Mouse (Mus musculus) hindbrain, embryonic 16.5 days (tissue): ENCODE measurements at regions not wholly inside any gene's neighbourhood (a gene's known extent, or its start where the extent isn't known, plus 50 kb on each side); places are given as distances from the start of the nearest gene placed in this dataset.

Source experiments
- ATAC-seq: fragments of 200-750 bp; cut with Nextera tagmentation; 2 replicates; pipeline ENCODE4 v1.8.0; 2017; ENCODE audit warnings: moderate TSS enrichment, moderate library complexity
- H3K27ac ChIP-seq: fragments of 300-500 bp; sonication (generic); 2 replicates; pipeline ENCODE4 v1.5.1; 2014; ENCODE audit warnings: low read depth, mild to moderate bottlenecking, control low read depth, low read length, moderate library complexity
- H3K27me3 ChIP-seq: fragments of 300-500 bp; sonication (generic); replicated peaks from 2 replicates; pipeline ENCODE4 v1.6.1; 2014; ENCODE audit warnings: low read length; ENCODE audit not compliant: control insufficient read depth, insufficient read depth
- H3K36me3 ChIP-seq: fragments of 300-500 bp; sonication (generic); 2 replicates; pipeline ENCODE4 v1.6.1; 2014; ENCODE audit warnings: mild to moderate bottlenecking, low read length, moderate library complexity, mixed read lengths; ENCODE audit not compliant: control insufficient read depth, insufficient read depth
- H3K4me1 ChIP-seq: fragments of 300-500 bp; sonication (generic); 2 replicates; pipeline ENCODE4 v1.6.1; 2014; ENCODE audit warnings: low read depth, low read length; ENCODE audit not compliant: control insufficient read depth, insufficient read depth
- H3K4me2 ChIP-seq: fragments of 300-500 bp; sonication (generic); 2 replicates; pipeline ENCODE4 v1.6.1; 2014; ENCODE audit warnings: mild to moderate bottlenecking, low read length, control low read depth, moderate library complexity
- H3K4me3 ChIP-seq: fragments of 300-500 bp; sonication (generic); 2 replicates; pipeline ENCODE4 v1.5.1; 2014; ENCODE audit warnings: mild to moderate bottlenecking, low read length, control low read depth, moderate library complexity
- H3K9ac ChIP-seq: fragments of 300-500 bp; sonication (generic); 2 replicates; pipeline ENCODE4 v1.6.1; 2014; ENCODE audit warnings: low read depth, mild to moderate bottlenecking, control low read depth, low read length, moderate library complexity
- H3K9me3 ChIP-seq: fragments of 300-500 bp; sonication (generic); 2 replicates; pipeline ENCODE4 v1.6.1; 2014; ENCODE audit warnings: mild to moderate bottlenecking, low read length, moderate library complexity; ENCODE audit not compliant: control insufficient read depth
- WGBS: fragments of 180-500 bp; shearing (Covaris S2); extraction: QIAGEN DNeasy Blood & Tissue Kit; methylation state at CpG from one replicate; pipeline ENCODE4 v1.1.7; 2014; 5-methylcytosine and 5-hydroxymethylcytosine counted together

DNA sequence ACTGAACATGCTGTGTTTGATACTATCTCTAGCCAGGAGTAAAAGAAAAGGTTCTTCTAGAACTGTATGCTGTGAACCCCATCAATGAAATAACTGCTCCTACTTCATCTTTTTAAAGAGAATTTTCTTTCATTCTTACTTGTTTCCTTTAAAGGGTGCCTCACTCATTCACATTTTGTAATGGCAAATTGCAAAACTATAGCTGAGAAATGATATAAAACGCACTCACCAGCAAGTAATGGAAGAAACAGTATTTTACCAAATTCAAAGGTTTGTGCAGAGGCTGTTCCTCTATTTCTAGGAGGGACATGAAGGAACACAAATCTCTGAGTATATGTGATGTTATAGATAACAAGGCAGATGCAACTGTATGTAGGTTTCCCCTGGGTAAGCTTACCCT, 183.4 kb downstream of the Gm11146 start:
- H3K9me3 ChIP-seq = no peaks in the 10 kb centered on the region
- WGBS = 15% methylated on average over 1 of the region's 1 CpGs
- peak overlapping the region; percentile 61 for H3K4me2 ChIP-seq
- H3K27ac ChIP-seq = peak overlapping the region; percentile 82
- no peaks in the 10 kb centered on the region for H3K36me3 ChIP-seq
- H3K27me3 ChIP-seq = no peaks in the 10 kb centered on the region
- H3K4me1 ChIP-seq = no peaks in the 10 kb centered on the region
- H3K9ac ChIP-seq = peak overlapping the region; percentile 59
- no peak for ATAC-seq
- H3K4me3 ChIP-seq = peak overlapping the region; percentile 47

- no peaks in the 10 kb centered on the region for H3K36me3 ChIP-seq
- peak overlapping the region; percentile 51 for H3K4me2 ChIP-seq
- H3K27ac ChIP-seq = peak overlapping the region; percentile 79
- peak overlapping the region; percentile 56 for H3K9ac ChIP-seq
- no peaks in the 10 kb centered on the region for H3K4me1 ChIP-seq
- no peaks in the 10 kb centered on the region for H3K9me3 ChIP-seq
- peak overlapping the region; percentile 47 for H3K4me3 ChIP-seq
- peak; percentile 58 for ATAC-seq
- H3K27me3 ChIP-seq = no peaks in the 10 kb centered on the region
- 0% methylated on average over 3 of the region's 3 CpGs for WGBS
Measured at GRCm38 (mm10) chr16:77417791-77418190, 184.1 kb downstream of the Gm11146 start.

- Histone ChIP-seq H3K9me3 (no peaks in the 10 kb centered on the region), H3K27me3 (no peaks in the 10 kb centered on the region), H3K4me3 (no peak overlapping the region), H3K4me1 (no peaks in the 10 kb centered on the region), H3K36me3 (no peaks in the 10 kb centered on the region), H3K4me2 (no peak overlapping the region), H3K9ac (no peak overlapping the region), H3K27ac (no peak overlapping the region; the same call in 1 of the 2 replicates)
- ATAC-seq = no peak
- WGBS = 17% methylated on average over 1 of the region's 1 CpGs
Measured at GRCm38 (mm10) chr16:77414562-77414961, 187.3 kb downstream of the Gm11146 start.

DNA sequence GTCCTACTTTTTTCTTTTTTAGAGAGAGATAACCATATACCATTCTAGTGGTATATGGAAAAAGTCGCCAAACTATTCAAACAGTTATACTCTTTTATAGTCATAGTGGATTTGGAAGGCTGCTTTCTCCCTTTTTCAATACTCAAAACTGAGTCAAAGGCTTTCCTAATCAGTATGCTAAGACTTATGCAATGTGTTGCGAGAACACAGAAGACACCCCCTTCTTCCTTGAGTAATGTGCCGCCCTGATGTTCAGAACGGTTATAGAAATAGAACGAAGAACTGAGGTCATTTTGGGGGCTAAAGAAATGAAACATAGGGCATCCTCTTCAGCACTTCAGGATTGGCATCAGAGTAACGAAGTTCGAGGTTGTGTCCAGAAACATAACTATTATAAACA, 192.7 kb downstream of the Gm11146 start:
- Histone ChIP-seq H3K4me1 (peaks cover 9% of the 10 kb centered on the region), H3K27ac (no peak overlapping the region), H3K27me3 (no peaks in the 10 kb centered on the region), H3K9ac (no peak overlapping the region), H3K4me3 (no peak overlapping the region), H3K9me3 (no peaks in the 10 kb centered on the region), H3K4me2 (no peak overlapping the region), H3K36me3 (no peaks in the 10 kb centered on the region)
- ATAC-seq = no peak
- WGBS = 67% methylated on average over 7 of the region's 7 CpGs

DNA sequence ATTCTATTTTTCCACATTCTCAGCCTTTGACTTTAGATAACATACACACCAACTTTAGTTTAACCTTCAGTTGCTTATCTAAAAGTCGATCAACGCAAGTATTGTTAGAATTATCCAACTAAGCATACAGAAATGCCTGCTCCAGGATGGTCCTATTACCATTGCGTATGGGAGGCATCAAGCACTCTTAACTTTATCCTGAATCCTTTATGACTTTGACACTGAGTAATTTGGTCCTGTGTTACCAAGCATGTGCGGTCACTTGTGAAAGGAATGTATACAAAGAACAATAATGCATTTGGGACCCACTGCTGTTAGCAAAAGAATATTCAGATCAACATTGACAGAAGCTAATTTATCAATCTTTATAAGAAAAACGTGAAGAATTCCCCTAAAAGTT, 194.9 kb downstream of the Gm11146 start:
- WGBS = 28% methylated on average over 5 of the region's 5 CpGs
- ATAC-seq = no peak
- Histone ChIP-seq H3K27ac (no peak overlapping the region), H3K9me3 (no peaks in the 10 kb centered on the region), H3K4me1 (peaks cover 18% of the 10 kb centered on the region), H3K4me2 (no peak overlapping the region), H3K9ac (no peak overlapping the region), H3K36me3 (no peaks in the 10 kb centered on the region), H3K27me3 (no peaks in the 10 kb centered on the region), H3K4me3 (no peak overlapping the region)

GRCm38 (mm10) chr16:77405859-77406258, 196.0 kb downstream of the Gm11146 start:
- WGBS = 9% methylated on average over 6 of the region's 6 CpGs
- Histone ChIP-seq H3K4me3 (no peak overlapping the region), H3K27me3 (no peaks in the 10 kb centered on the region), H3K4me1 (peaks cover 25% of the 10 kb centered on the region), H3K9ac (no peak overlapping the region), H3K27ac (peak overlapping the region; percentile 29; the same call in 1 of the 2 replicates), H3K9me3 (no peaks in the 10 kb centered on the region), H3K36me3 (no peaks in the 10 kb centered on the region), H3K4me2 (peak overlapping the region; percentile 31)
- peak; percentile 55 for ATAC-seq

DNA sequence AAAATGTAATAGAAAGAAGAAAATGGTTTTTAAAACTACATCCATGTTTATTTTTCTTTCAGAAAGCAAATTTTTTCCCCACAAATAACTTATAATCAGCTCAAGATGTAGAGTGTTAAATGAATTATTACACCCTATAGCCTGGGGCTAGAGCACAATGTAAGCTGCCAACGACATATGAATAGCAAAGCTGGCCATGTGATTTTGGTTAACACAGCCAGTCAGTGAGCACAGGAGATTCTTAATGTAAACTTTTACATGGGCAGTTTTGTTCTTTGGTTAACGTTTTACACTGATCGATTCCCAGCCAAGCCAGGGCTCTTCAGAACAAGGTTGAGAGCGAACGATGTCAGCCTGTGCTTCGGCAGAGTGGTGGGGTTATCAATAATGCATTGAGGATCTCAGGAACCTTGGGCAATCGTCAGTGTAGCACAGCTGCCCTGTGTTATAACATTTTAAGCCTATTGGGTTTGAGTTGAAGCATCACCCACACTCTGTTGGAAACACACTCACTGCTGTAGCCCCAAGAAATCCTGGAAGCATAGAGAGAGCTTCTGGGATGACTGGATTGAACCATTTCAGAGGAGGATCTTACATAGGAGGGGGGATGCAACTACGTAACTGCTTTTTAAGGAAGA, 196.6 kb downstream of the Gm11146 start:
- no peaks in the 10 kb centered on the region for H3K27me3 ChIP-seq
- 18% methylated on average over 8 of the region's 8 CpGs for WGBS
- peak; percentile 52 for ATAC-seq
- no peaks in the 10 kb centered on the region for H3K9me3 ChIP-seq
- H3K27ac ChIP-seq = peak overlapping the region; percentile 29; the same call in 1 of the 2 replicates
- peaks cover 30% of the 10 kb centered on the region for H3K4me1 ChIP-seq
- H3K4me2 ChIP-seq = peak overlapping the region; percentile 31
- H3K36me3 ChIP-seq = no peaks in the 10 kb centered on the region
- no peak overlapping the region for H3K9ac ChIP-seq
- H3K4me3 ChIP-seq = no peak overlapping the region

GRCm38 (mm10) chr16:77402711-77403280, 199.1 kb downstream of the Gm11146 start:
- WGBS = 37% methylated on average over 7 of the region's 7 CpGs

GRCm38 (mm10) chr16:77401185-77401943, 200.5 kb downstream of the Gm11146 start:
- peaks cover 37% of the 10 kb centered on the region for H3K4me1 ChIP-seq

More at GRCm38 (mm10) chr16:77402711-77403280, 199.1 kb downstream of the Gm11146 start:
- Histone ChIP-seq H3K27ac (peak overlapping the region; percentile 42), H3K9ac (no peak overlapping the region), H3K36me3 (no peaks in the 10 kb centered on the region), H3K27me3 (no peaks in the 10 kb centered on the region), H3K4me2 (peak overlapping the region; percentile 34), H3K9me3 (no peaks in the 10 kb centered on the region), H3K4me3 (no peak overlapping the region), H3K4me1 (peaks cover 37% of the 10 kb centered on the region)
- no peak for ATAC-seq

More at GRCm38 (mm10) chr16:77401185-77401943, 200.5 kb downstream of the Gm11146 start:
- Histone ChIP-seq H3K4me3 (no peak overlapping the region; the same call in 1 of the 2 replicates), H3K9ac (peak overlapping the region; percentile 62), H3K27ac (peak overlapping the region; percentile 90), H3K36me3 (no peaks in the 10 kb centered on the region), H3K4me2 (peak overlapping the region; percentile 66), H3K9me3 (no peaks in the 10 kb centered on the region), H3K27me3 (no peaks in the 10 kb centered on the region)
- no peak for ATAC-seq
- WGBS = 19% methylated on average over 4 of the region's 4 CpGs
